ENCODE assay signal across 19 mouse cellular contexts in genomic region chr8:55017071-55017470, GRCm38 (mm10).
DNase-seq lines count a peak whose midpoint lies in the region; ATAC-seq and TF ChIP-seq lines count a peak whose summit lies in the region.
"Had no signal": no experiment of that assay in that cellular context is flagged by ENCODE, and none has a peak within 500 bp of the region (broad histone marks: within the 10 kb centered on the region; RNA-seq: fewer than 3 reads in every experiment).

No protein-coding gene starts in this region.

- H3K27ac ChIP-seq in midbrain, embryonic 12.5 days (replicated peaks), result no peak overlapping the region
- H3K27ac ChIP-seq in midbrain, embryonic 11.5 days (ENCODE audit: low read depth, low read length), result no peak overlapping the region
- 0 out of 2 replicates have a peak overlapping the region, but pooled peaks have one; percentile 20 for H3K27ac ChIP-seq in midbrain, embryonic 14.5 days (replicated peaks; ENCODE audit: low read depth, low read length)
- no peak overlapping the region for H3K27ac ChIP-seq in midbrain, postnatal 0 days (ENCODE audit: low read depth, low read length)
- H3K27ac ChIP-seq in midbrain, embryonic 15.5 days, result no peak overlapping the region
- no peak overlapping the region for H3K27ac ChIP-seq in neural tube, embryonic 15.5 days (replicated peaks)
- H3K27ac ChIP-seq in intestine, embryonic 16.5 days (ENCODE audit: low read length), result no peak overlapping the region
- H3K27ac ChIP-seq: embryonic facial prominence, embryonic 10.5 days; embryonic facial prominence, embryonic 12.5 days; forebrain, embryonic 15.5 days had no signal

- no peaks in the 10 kb centered on the region for H3K27me3 ChIP-seq in midbrain, embryonic 12.5 days
- H3K27me3 ChIP-seq in midbrain, embryonic 11.5 days (ENCODE audit: control insufficient read depth, insufficient read depth, low read length), result no peaks in the 10 kb centered on the region
- H3K27me3 ChIP-seq in midbrain, embryonic 14.5 days (ENCODE audit: control insufficient read depth, insufficient read depth, low read length), result no peaks in the 10 kb centered on the region
- no peaks in the 10 kb centered on the region for H3K27me3 ChIP-seq in midbrain, postnatal 0 days (ENCODE audit: insufficient read depth, low read length)
- no peaks in the 10 kb centered on the region for H3K27me3 ChIP-seq in midbrain, embryonic 15.5 days (replicated peaks)
- H3K27me3 ChIP-seq in neural tube, embryonic 15.5 days (replicated peaks), result no peaks in the 10 kb centered on the region
- H3K27me3 ChIP-seq in intestine, embryonic 16.5 days (replicated peaks; ENCODE audit: control insufficient read depth, insufficient read depth, low read length), result no peaks in the 10 kb centered on the region
- H3K27me3 ChIP-seq: embryonic facial prominence, embryonic 12.5 days; forebrain, embryonic 15.5 days had no signal

- H3K4me2 ChIP-seq in midbrain, embryonic 12.5 days (replicated peaks), result no peak overlapping the region
- H3K4me2 ChIP-seq in midbrain, embryonic 11.5 days, result no peak overlapping the region
- no peak overlapping the region for H3K4me2 ChIP-seq in midbrain, embryonic 14.5 days (ENCODE audit: low read length)
- no peak overlapping the region for H3K4me2 ChIP-seq in midbrain, postnatal 0 days (ENCODE audit: low read depth, low read length, poor library complexity, severe bottlenecking)
- H3K4me2 ChIP-seq in midbrain, embryonic 15.5 days, result no peak overlapping the region
- no peak overlapping the region for H3K4me2 ChIP-seq in neural tube, embryonic 15.5 days
- H3K4me2 ChIP-seq in intestine, embryonic 16.5 days (ENCODE audit: low read depth, low read length), result no peak overlapping the region
- H3K4me2 ChIP-seq: embryonic facial prominence, embryonic 12.5 days; forebrain, embryonic 15.5 days had no signal

- H3K9me3 ChIP-seq in midbrain, embryonic 12.5 days, result no peaks in the 10 kb centered on the region
- H3K9me3 ChIP-seq in midbrain, embryonic 11.5 days (ENCODE audit: control insufficient read depth, low read length), result no peaks in the 10 kb centered on the region
- H3K9me3 ChIP-seq in midbrain, embryonic 14.5 days (ENCODE audit: control insufficient read depth, low read length), result no peaks in the 10 kb centered on the region
- no peaks in the 10 kb centered on the region for H3K9me3 ChIP-seq in midbrain, postnatal 0 days (ENCODE audit: low read length)
- H3K9me3 ChIP-seq in midbrain, embryonic 15.5 days, result no peaks in the 10 kb centered on the region
- H3K9me3 ChIP-seq in neural tube, embryonic 15.5 days (replicated peaks), result no peaks in the 10 kb centered on the region
- H3K9me3 ChIP-seq in intestine, embryonic 16.5 days (ENCODE audit: control insufficient read depth, low read length), result no peaks in the 10 kb centered on the region
- H3K9me3 ChIP-seq: embryonic facial prominence, embryonic 10.5 days; embryonic facial prominence, embryonic 12.5 days; forebrain, embryonic 15.5 days had no signal

- no peak for TF ChIP-seq CTCF in midbrain, postnatal 0 days (IDR thresholded peaks at IDR 0.05)

- no peaks in the 10 kb centered on the region for H3K36me3 ChIP-seq in midbrain, embryonic 12.5 days
- H3K36me3 ChIP-seq in midbrain, embryonic 11.5 days (ENCODE audit: control insufficient read depth, insufficient read depth, low read length), result no peaks in the 10 kb centered on the region
- no peaks in the 10 kb centered on the region for H3K36me3 ChIP-seq in midbrain, embryonic 14.5 days (ENCODE audit: control insufficient read depth, insufficient read depth, low read length)
- no peaks in the 10 kb centered on the region for H3K36me3 ChIP-seq in midbrain, postnatal 0 days (ENCODE audit: insufficient read depth, low read length)
- no peaks in the 10 kb centered on the region for H3K36me3 ChIP-seq in midbrain, embryonic 15.5 days (replicated peaks)
- no peaks in the 10 kb centered on the region for H3K36me3 ChIP-seq in neural tube, embryonic 15.5 days
- H3K36me3 ChIP-seq in intestine, embryonic 16.5 days (ENCODE audit: control insufficient read depth, insufficient read depth, low read length), result no peaks in the 10 kb centered on the region
- H3K36me3 ChIP-seq: embryonic facial prominence, embryonic 10.5 days; embryonic facial prominence, embryonic 12.5 days; forebrain, embryonic 15.5 days had no signal

- H3K4me1 ChIP-seq in midbrain, embryonic 12.5 days, result no peaks in the 10 kb centered on the region
- no peaks in the 10 kb centered on the region for H3K4me1 ChIP-seq in midbrain, embryonic 11.5 days (ENCODE audit: control insufficient read depth, insufficient read depth, low read length)
- H3K4me1 ChIP-seq in midbrain, embryonic 14.5 days (ENCODE audit: control insufficient read depth, insufficient read depth, low read length), result 0 out of 2 replicates have a peak, but pooled peaks cover 12% of the 10 kb centered on the region
- peaks cover 3% of the 10 kb centered on the region; the same call in 1 of the 2 replicates for H3K4me1 ChIP-seq in midbrain, postnatal 0 days (ENCODE audit: insufficient read depth, low read length)
- peaks cover 8% of the 10 kb centered on the region for H3K4me1 ChIP-seq in midbrain, embryonic 15.5 days
- H3K4me1 ChIP-seq in neural tube, embryonic 15.5 days, result no peaks in the 10 kb centered on the region
- H3K4me1 ChIP-seq in intestine, embryonic 16.5 days (ENCODE audit: control insufficient read depth, insufficient read depth, low read length), result no peaks in the 10 kb centered on the region
- H3K4me1 ChIP-seq: embryonic facial prominence, embryonic 10.5 days; embryonic facial prominence, embryonic 12.5 days had no signal

- 67% methylated on average over 1 of the region's 1 CpGs for WGBS in midbrain, embryonic 12.5 days
- 79% methylated on average over 1 of the region's 1 CpGs for WGBS in midbrain, embryonic 11.5 days
- WGBS in midbrain, embryonic 14.5 days, result 45% methylated on average over 1 of the region's 1 CpGs
- 37% methylated on average over 1 of the region's 1 CpGs for WGBS in midbrain, postnatal 0 days
- WGBS in midbrain, embryonic 15.5 days, result 44% methylated on average over 1 of the region's 1 CpGs
- WGBS in neural tube, embryonic 15.5 days, result 72% methylated on average over 1 of the region's 1 CpGs
- 66% methylated on average over 1 of the region's 1 CpGs for WGBS in intestine, embryonic 16.5 days

- H3K4me3 ChIP-seq in midbrain, embryonic 12.5 days, result no peak overlapping the region
- H3K4me3 ChIP-seq in midbrain, embryonic 11.5 days (ENCODE audit: low read depth, low read length), result no peak overlapping the region
- no peak overlapping the region for H3K4me3 ChIP-seq in midbrain, embryonic 14.5 days (replicated peaks; ENCODE audit: low read depth, low read length)
- H3K4me3 ChIP-seq in midbrain, postnatal 0 days (ENCODE audit: low read depth, low read length), result no peak overlapping the region
- no peak overlapping the region for H3K4me3 ChIP-seq in midbrain, embryonic 15.5 days
- H3K4me3 ChIP-seq in neural tube, embryonic 15.5 days (replicated peaks), result no peak overlapping the region
- H3K4me3 ChIP-seq in intestine, embryonic 16.5 days (ENCODE audit: low read length), result no peak overlapping the region
- H3K4me3 ChIP-seq: embryonic facial prominence, embryonic 10.5 days; embryonic facial prominence, embryonic 12.5 days; forebrain, embryonic 15.5 days had no signal

- no peak overlapping the region for H3K9ac ChIP-seq in midbrain, embryonic 12.5 days (replicated peaks)
- H3K9ac ChIP-seq in midbrain, embryonic 11.5 days (ENCODE audit: low read length), result no peak overlapping the region
- H3K9ac ChIP-seq in midbrain, embryonic 14.5 days (replicated peaks; ENCODE audit: low read length), result no peak overlapping the region
- no peak overlapping the region for H3K9ac ChIP-seq in midbrain, postnatal 0 days (replicated peaks; ENCODE audit: low read length, poor library complexity, severe bottlenecking)
- no peak overlapping the region for H3K9ac ChIP-seq in midbrain, embryonic 15.5 days
- H3K9ac ChIP-seq in neural tube, embryonic 15.5 days (replicated peaks), result no peak overlapping the region
- H3K9ac ChIP-seq in intestine, embryonic 16.5 days (ENCODE audit: low read depth, low read length), result no peak overlapping the region
- H3K9ac ChIP-seq: embryonic facial prominence, embryonic 12.5 days; forebrain, embryonic 15.5 days; forebrain, postnatal 0 days had no signal

- peak; percentile 51; the same call in 1 of the 2 replicates for ATAC-seq in midbrain, embryonic 12.5 days (ENCODE audit: low FRiP score, low read depth)
- no peak for ATAC-seq in midbrain, embryonic 11.5 days (ENCODE audit: low FRiP score)
- ATAC-seq in midbrain, embryonic 14.5 days (ENCODE audit: low FRiP score, low TSS enrichment), result peak; percentile 43; the same call in 1 of the 2 replicates
- ATAC-seq in midbrain, postnatal 0 days (ENCODE audit: low FRiP score), result no peak
- peak; percentile 35; the same call in 1 of the 2 replicates for ATAC-seq in midbrain, embryonic 15.5 days (replicated peaks)
- no peak for ATAC-seq in neural tube, embryonic 15.5 days (ENCODE audit: low FRiP score)
- no peak for ATAC-seq in intestine, embryonic 16.5 days
- ATAC-seq: forebrain, embryonic 15.5 days; forebrain, postnatal 0 days had no signal

- DNase-seq in midbrain, embryonic 11.5 days (ENCODE audit: low spot score, missing footprints), result no peak
- peak; percentile 42 for DNase-seq in midbrain, embryonic 14.5 days
- no peak for DNase-seq in midbrain, postnatal 0 days (ENCODE audit: low spot score)
- DNase-seq: adrenal gland, adult 2 months; adrenal gland, postnatal 10 days; adrenal gland, postnatal 25 days; cerebellum, adult 11-12 months; cerebellum, adult 2 months; cerebellum, adult 9-10 months; cerebellum, postnatal 10 days; cerebellum, postnatal 25 days; forebrain, postnatal 0 days had no signal

Comparison
In these comparisons a context has a peak if more than half of its experiments do, and no peak if none do; other contexts are left out.
1. ATAC-seq: peak in midbrain, embryonic 12.5 days (single experiment), midbrain, embryonic 14.5 days (single experiment) and midbrain, embryonic 15.5 days (single experiment); none in midbrain, embryonic 11.5 days (single experiment), midbrain, postnatal 0 days (single experiment), neural tube, embryonic 15.5 days (single experiment) and intestine, embryonic 16.5 days (single experiment).